Mouse (Mus musculus) MEL (cell line): Measurements from ENCODE around the gene Ano10. TPM values are rescaled to one million over a fixed set of nuclear protein-coding genes. Genes with fewer than 3 reads are reported as not detected.

Experiments
- DNase-seq: peaks from one replicate; pipeline ENCODE4 v3.0.0; 2011; ENCODE audit warnings: low read depth, low spot score
- H3K27ac ChIP-seq: 2 replicates; pipeline ENCODE4 v1.5.1; 2012; ENCODE audit warnings: low read depth, mild to moderate bottlenecking, control low read depth, low read length, moderate library complexity; ENCODE audit not compliant: control insufficient read depth
- H3K27me3 ChIP-seq, 2 experiments: fragments of 150-350 bp in 1 of 2; sonication (generic) in 1 of 2; 2 replicates each; pipeline ENCODE4 v1.6.1; 2012; ENCODE audit warnings: low read length in 2 of 2, mild to moderate bottlenecking in 2 of 2, improper control_type of control experiment in 1 of 2, moderate library complexity in 1 of 2; ENCODE audit not compliant: insufficient read depth in 2 of 2, control insufficient read depth in 1 of 2
- H3K36me3 ChIP-seq, 2 experiments: 2 replicates each; pipeline ENCODE4 v1.6.1; 2012 to 2014; ENCODE audit warnings: low read length in 2 of 2, improper control_type of control experiment in 1 of 2, inconsistent platforms in 1 of 2, mild to moderate bottlenecking in 1 of 2; ENCODE audit not compliant: insufficient read depth in 2 of 2, control insufficient read depth in 1 of 2
- H3K4me1 ChIP-seq, 2 experiments: fragments of 150-350 bp in 1 of 2; sonication (generic) in 1 of 2; 2 replicates each; pipeline ENCODE4 v1.6.1; 2012; ENCODE audit warnings: low read length in 2 of 2, improper control_type of control experiment in 1 of 2, mild to moderate bottlenecking in 1 of 2; ENCODE audit not compliant: insufficient read depth in 2 of 2, control insufficient read depth in 1 of 2
- H3K4me3 ChIP-seq, 2 experiments: fragments of 150-350 bp in 1 of 2; sonication (generic) in 1 of 2; 2 replicates each; pipeline ENCODE4 v1.5.1; 2012; ENCODE audit warnings: low read depth in 2 of 2, low read length in 2 of 2, mild to moderate bottlenecking in 2 of 2, moderate library complexity in 2 of 2, control low read depth in 1 of 2, improper control_type of control experiment in 1 of 2; ENCODE audit not compliant: control insufficient read depth in 1 of 2, insufficient read depth in 1 of 2
- H3K79me2 ChIP-seq: 2 replicates; pipeline ENCODE4 v1.6.1; 2012; ENCODE audit warnings: mild to moderate bottlenecking, low read length, moderate library complexity; ENCODE audit not compliant: control insufficient read depth, poor library complexity, insufficient read depth
- H3K9ac ChIP-seq: 2 replicates; pipeline ENCODE4 v1.6.1; 2012; ENCODE audit warnings: low read depth, mild to moderate bottlenecking, control low read depth, low read length, moderate library complexity; ENCODE audit not compliant: control insufficient read depth, poor library complexity, severe bottlenecking
- H3K9me3 ChIP-seq: fragments of 150-350 bp; sonication (generic); replicated peaks from 2 replicates; pipeline ENCODE4 v1.6.1; 2012; ENCODE audit warnings: mild to moderate bottlenecking, low read length, improper control_type of control experiment, moderate library complexity; ENCODE audit not compliant: insufficient read depth
- BHLHE40 ChIP-seq: IDR thresholded peaks from 2 replicates; pipeline ENCODE4 v1.6.1; 2012; ENCODE audit warnings: low read depth, mild to moderate bottlenecking, inconsistent platforms, low read length, improper control_type of control experiment, borderline replicate concordance
- CHD2 ChIP-seq: IDR thresholded peaks from 2 replicates; pipeline ENCODE4 v1.6.1; 2011; ENCODE audit warnings: low read length, improper control_type of control experiment
- E2F4 ChIP-seq: IDR thresholded peaks from 2 replicates; pipeline ENCODE4 v1.6.1; 2011; ENCODE audit warnings: low read depth, low read length, improper control_type of control experiment, borderline replicate concordance
- ELF1 ChIP-seq: IDR thresholded peaks from 2 replicates; pipeline ENCODE4 v1.6.1; 2014; ENCODE audit warnings: low read depth, mild to moderate bottlenecking, inconsistent platforms, low read length, improper control_type of control experiment, moderate library complexity
- EP300 ChIP-seq, 2 experiments: IDR thresholded peaks; 2 replicates each; pipeline ENCODE4 v1.6.1; 2011; ENCODE audit warnings: improper control_type of control experiment in 2 of 2, low read length in 2 of 2, low read depth in 1 of 2, mild to moderate bottlenecking in 1 of 2
- HCFC1 ChIP-seq: IDR thresholded peaks from 2 replicates; pipeline ENCODE4 v1.6.1; 2012; ENCODE audit warnings: low read depth, mild to moderate bottlenecking, inconsistent platforms, low read length, improper control_type of control experiment, moderate library complexity
- MAFK ChIP-seq: IDR thresholded peaks from 2 replicates; pipeline ENCODE4 v1.6.1; 2011; ENCODE audit warnings: low read depth, mild to moderate bottlenecking, low read length, improper control_type of control experiment, borderline replicate concordance
- MAX ChIP-seq: IDR thresholded peaks from 2 replicates; pipeline ENCODE4 v1.6.1; 2011; ENCODE audit warnings: low read length, improper control_type of control experiment
- MXI1 ChIP-seq: IDR thresholded peaks from 2 replicates; pipeline ENCODE4 v1.6.1; 2011; ENCODE audit warnings: mild to moderate bottlenecking, low read depth, low read length, improper control_type of control experiment
- MYB ChIP-seq: IDR thresholded peaks from 2 replicates; pipeline ENCODE4 v1.6.1; 2011; ENCODE audit warnings: mild to moderate bottlenecking, low read depth, low read length, improper control_type of control experiment
- POLR2AphosphoS2 ChIP-seq: IDR thresholded peaks from 2 replicates; pipeline ENCODE4 v1.6.1; 2011; ENCODE audit warnings: low read length, improper control_type of control experiment
- POLR2AphosphoS5 ChIP-seq: IDR thresholded peaks from 2 replicates; pipeline ENCODE4 v1.6.1; 2012; ENCODE audit warnings: low read depth, borderline replicate concordance, mild to moderate bottlenecking, inconsistent platforms, low read length, moderate library complexity, mixed read lengths
- RAD21 ChIP-seq: IDR thresholded peaks from 2 replicates; pipeline ENCODE4 v1.6.1; 2011; ENCODE audit warnings: mild to moderate bottlenecking, low read depth, low read length, improper control_type of control experiment
- SIN3A ChIP-seq: IDR thresholded peaks from 2 replicates; pipeline ENCODE4 v1.6.1; 2012; ENCODE audit warnings: low read length, improper control_type of control experiment, inconsistent platforms
- TAL1 ChIP-seq: IDR thresholded peaks from 2 replicates; pipeline ENCODE4 v1.6.1; 2012; ENCODE audit warnings: mild to moderate bottlenecking, inconsistent platforms, low read length, moderate library complexity, mixed read lengths
- TBP ChIP-seq: IDR thresholded peaks from 2 replicates; pipeline ENCODE4 v1.8.0; 2011; ENCODE audit warnings: low read depth, low read length, improper control_type of control experiment
- TCF12 ChIP-seq: IDR thresholded peaks from 2 replicates; pipeline ENCODE4 v1.6.1; 2014; ENCODE audit warnings: low read depth, mild to moderate bottlenecking, inconsistent platforms, low read length, improper control_type of control experiment, moderate library complexity
- UBTF ChIP-seq: IDR thresholded peaks from 2 replicates; pipeline ENCODE4 v1.6.1; 2012; ENCODE audit warnings: low read depth, mild to moderate bottlenecking, inconsistent platforms, low read length, improper control_type of control experiment, moderate library complexity, borderline replicate concordance; ENCODE audit not compliant: insufficient read depth
- USF1 ChIP-seq: IDR thresholded peaks from 2 replicates; pipeline ENCODE4 v1.6.1; 2014; ENCODE audit warnings: low read depth, mild to moderate bottlenecking, inconsistent platforms, low read length, improper control_type of control experiment, moderate library complexity
- USF2 ChIP-seq, 2 experiments: IDR thresholded peaks; 2 replicates each; pipeline ENCODE4 v1.6.1; 2011 to 2012; ENCODE audit warnings: improper control_type of control experiment in 2 of 2, low read length in 2 of 2, borderline replicate concordance in 1 of 2, inconsistent platforms in 1 of 2, low read depth in 1 of 2, mild to moderate bottlenecking in 1 of 2; ENCODE audit not compliant: insufficient read depth in 1 of 2
- ZC3H11A ChIP-seq: IDR thresholded peaks from 2 replicates; pipeline ENCODE4 v1.6.1; 2012; ENCODE audit warnings: low read depth, mild to moderate bottlenecking, inconsistent platforms, low read length, improper control_type of control experiment
- ZKSCAN1 ChIP-seq: IDR thresholded peaks from 2 replicates; pipeline ENCODE4 v1.6.1; 2012; ENCODE audit warnings: low read depth, mild to moderate bottlenecking, inconsistent platforms, low read length, improper control_type of control experiment, moderate library complexity
- polyA plus RNA-seq, 2 experiments: library from polyadenylated mRNA; stranded (reverse) in 1 of 2; unstranded in 1 of 2; fragments of >175 nt in 1 of 2; fragments of >200 nt in 1 of 2; gene quantifications; 2 replicates each; pipeline versions ENCODE4 v1.2.1 to v1.2.4; 2012; ENCODE audit warnings: low replicate concordance in 2 of 2, low read depth in 1 of 2; ENCODE audit not compliant: insufficient read length in 2 of 2, insufficient read depth in 1 of 2, missing spikeins in 1 of 2
- total RNA-seq: library from RNA; depleted of rRNA; stranded (reverse); fragments of 300-350 nt; gene quantifications from 2 replicates; pipeline ENCODE4 v1.2.3, GENCODE M21; 2012

Gene Ano10
- total and polyA plus RNA-seq, 3 experiments: 0.54 to 3.1 TPM; not detected in 1

DNA sequence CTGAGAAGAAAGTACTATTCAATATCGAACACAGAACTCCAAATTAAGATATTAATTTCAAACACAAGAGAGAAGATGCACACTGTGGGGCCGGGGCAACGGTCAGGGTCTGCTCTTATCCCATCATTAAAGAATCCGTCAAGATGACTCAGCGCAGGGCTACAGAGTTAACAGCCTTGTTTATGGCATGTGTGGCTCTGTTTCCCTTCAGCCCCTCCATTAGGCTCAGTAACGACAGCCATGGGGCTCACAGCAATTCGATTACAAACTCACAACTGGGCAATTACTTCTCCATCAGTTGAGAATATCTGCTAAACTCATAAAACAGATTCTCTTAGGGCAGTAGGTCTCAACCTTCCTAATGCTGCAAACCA, 60.3 kb downstream of the Ano10 start:
- no peaks in the 10 kb centered on the region for H3K79me2 ChIP-seq

DNA sequence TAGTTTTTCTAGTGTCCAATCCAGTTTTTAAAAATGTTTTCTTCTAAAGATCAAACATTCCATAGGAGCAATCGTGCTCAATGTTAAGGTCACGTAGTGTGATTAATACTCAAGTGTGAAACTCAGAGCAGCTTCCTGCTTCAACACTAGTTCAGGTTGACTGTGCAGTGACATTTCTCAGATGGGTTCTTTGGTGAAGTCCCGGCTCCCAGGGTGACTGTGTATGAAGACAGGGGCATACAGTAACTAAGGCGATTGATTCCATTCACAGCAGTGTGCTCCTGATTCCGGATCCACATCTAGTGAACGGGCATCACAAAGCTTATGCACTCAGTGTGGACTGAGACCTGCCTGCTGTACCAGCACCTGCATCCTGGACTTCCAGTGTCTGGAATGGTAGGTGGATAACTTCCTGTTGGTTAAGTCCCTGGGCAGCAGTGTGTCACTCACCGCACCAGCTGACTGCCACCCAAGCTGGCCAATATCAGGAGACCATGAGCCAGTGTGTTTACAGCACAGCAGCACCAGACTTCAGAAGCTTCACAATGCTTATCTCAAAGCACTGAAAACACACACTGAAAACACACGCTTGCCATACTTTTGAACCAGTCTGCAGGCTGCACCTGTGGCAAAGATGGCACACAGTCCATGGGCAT, 60.8 kb downstream of the Ano10 start:
- H3K4me1 ChIP-seq: no peaks in the 10 kb centered on the region
- H3K9ac ChIP-seq: no peak overlapping the region
- TF ChIP-seq ZC3H11A: no peak
- TF ChIP-seq ZKSCAN1: no peak
- TF ChIP-seq USF2 (IDR thresholded peaks at IDR 0.05; ENCODE audit: borderline replicate concordance in 1 of 2, insufficient read depth in 1 of 2, low read depth in 1 of 2, low read length in 2 of 2): no peak
- no peak for TF ChIP-seq MYB
- TF ChIP-seq TCF12: no peak
- TF ChIP-seq MAX: no peak
- no peak for TF ChIP-seq CHD2
- TF ChIP-seq POLR2AphosphoS2: no peak
- TF ChIP-seq RAD21: no peak
- no peak for TF ChIP-seq POLR2AphosphoS5
- TF ChIP-seq EP300 (IDR thresholded peaks at IDR 0.05; ENCODE audit: low read depth in 1 of 2, low read length in 2 of 2): no peak
- no peak for TF ChIP-seq UBTF
- TF ChIP-seq USF1: no peak
- TF ChIP-seq HCFC1: no peak
- TF ChIP-seq E2F4: no peak
- no peak for TF ChIP-seq TAL1
- no peak for TF ChIP-seq SIN3A
- no peak for TF ChIP-seq MAFK
- TF ChIP-seq, all 39 proteins: peak for 0
- Histone ChIP-seq H3K79me2 (no peaks in the 10 kb centered on the region), H3K36me3 (no peaks in the 10 kb centered on the region), H3K4me3 (no peak overlapping the region), H3K27ac (no peak overlapping the region), H3K27me3 (no peaks in the 10 kb centered on the region; a peak in 1 of 4 replicates), H3K9me3 (no peaks in the 10 kb centered on the region)
- no peak for DNase-seq

More for the DNA sequence above, 60.3 kb downstream of the Ano10 start:
- Histone ChIP-seq H3K27me3 (no peaks in the 10 kb centered on the region; a peak in 1 of 4 replicates), H3K9me3 (no peaks in the 10 kb centered on the region), H3K4me3 (no peak overlapping the region), H3K36me3 (no peaks in the 10 kb centered on the region), H3K9ac (no peak overlapping the region), H3K4me1 (no peaks in the 10 kb centered on the region), H3K27ac (no peak overlapping the region)
- no peak for DNase-seq
- TF ChIP-seq MXI1: no peak
- no peak for TF ChIP-seq MAX
- TF ChIP-seq POLR2AphosphoS2: no peak
- TF ChIP-seq ELF1: no peak
- no peak for TF ChIP-seq BHLHE40
- no peak for TF ChIP-seq MAFK
- no peak for TF ChIP-seq TBP
- TF ChIP-seq, all 39 proteins: peak for 0
